Mouse (Mus musculus): ENCODE results near the gene Pth1r.

DNA sequence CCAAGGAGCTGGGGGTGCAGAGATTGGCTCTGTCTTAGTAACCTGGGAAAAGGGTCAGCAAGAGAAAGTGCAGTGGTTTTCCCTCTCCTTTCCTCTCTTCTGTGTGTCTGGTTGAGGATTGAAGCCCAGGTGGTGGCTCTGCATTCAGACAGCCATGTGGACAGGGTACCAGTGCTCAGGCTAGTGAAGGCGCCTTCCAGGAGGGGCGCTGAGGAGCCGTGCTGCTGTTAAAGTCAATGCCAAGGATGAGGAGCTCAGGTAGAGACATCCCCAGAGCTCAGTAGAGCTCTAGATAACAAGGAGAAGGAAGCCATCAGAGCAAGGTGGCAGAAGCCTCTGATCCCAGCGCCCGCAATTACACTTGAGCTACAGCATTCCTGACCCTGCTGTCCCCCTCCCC lies 59.9 kb downstream of the Pth1r start:
- TF ChIP-seq CTCF (IDR thresholded peaks at IDR 0.05; ENCODE audit: low read depth, low read length) (no peak), POLR2A (IDR thresholded peaks at IDR 0.05; ENCODE audit: extremely low read depth, insufficient read depth, low read length) (no peak)
